Mouse (Mus musculus): ENCODE data around the gene Camk1g.

GRCm38 (mm10) chr1:193305386-193305785, 64.7 kb downstream of the Camk1g start:
- TF ChIP-seq POLR2A (IDR thresholded peaks at IDR 0.05; ENCODE audit: extremely low read depth, insufficient read depth, low read length) (no peak), CTCF (IDR thresholded peaks at IDR 0.05; ENCODE audit: extremely low read depth, insufficient read depth, low read length) (no peak)

Data from cortical plate, adult 2 months (tissue).